Mouse (Mus musculus): ENCODE results near the gene Gstt2.

GRCm38 (mm10) chr10:75797619-75798175 lies 39.5 kb downstream of the Gstt2 start:
- TF ChIP-seq CTCF (IDR thresholded peaks at IDR 0.05; ENCODE audit: extremely low read depth, insufficient read depth, insufficient read length, insufficient replicate concordance) (no peak), POLR2A (IDR thresholded peaks at IDR 0.05; ENCODE audit: low read depth, low read length) (no peak)
